Mouse (Mus musculus) cerebellum, adult 11 months (tissue): Measurements from ENCODE around the gene Gm20816.
"Not testable (repeated sequence)": the region's sequence is repeated elsewhere in the genome, so short reads cannot be mapped to it uniquely, and the experiment has no call there.

Source experiments
- DNase-seq: peaks from one replicate; pipeline ENCODE4 v3.0.0; 2022

The Gm20816 gene

DNA sequence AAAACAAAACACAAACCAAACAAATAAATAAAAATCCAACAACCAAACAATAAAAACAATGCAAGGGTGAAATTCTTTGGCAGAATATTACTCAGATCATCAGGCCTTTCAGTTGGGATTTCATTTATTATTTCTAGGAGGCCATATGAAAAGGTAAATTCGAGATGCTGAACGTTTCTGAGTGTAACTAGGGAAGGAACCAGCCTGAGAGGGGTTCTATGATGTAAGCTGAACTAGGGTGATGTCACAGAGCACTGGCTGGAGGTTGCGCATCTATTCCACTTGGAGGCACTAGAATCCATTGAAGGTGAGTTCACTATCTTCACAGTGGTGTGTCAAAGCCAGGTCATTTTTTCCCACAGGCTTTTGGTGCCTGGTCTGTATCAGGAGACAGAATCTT is at the start of gene Gm20816:
Gene Gm20816, plus strand, starts transcription at position 301 of the 400 bp plus-strand sequence.
- not testable (repeated sequence) for DNase-seq
